In genomic region chr8:120335262-120336086, GRCm38 (mm10) we compare ENCODE assay signal across 8 mouse cellular contexts.
DNase-seq lines count a peak whose midpoint lies in the region; ATAC-seq and TF ChIP-seq lines count a peak whose summit lies in the region.

No protein-coding gene starts in this region.

- no peaks in the 10 kb centered on the region for H3K27me3 ChIP-seq in heart, embryonic 13.5 days (replicated peaks)
- H3K27me3 ChIP-seq in forebrain, postnatal 0 days (ENCODE audit: insufficient read depth, low read length), result no peaks in the 10 kb centered on the region
- no peaks in the 10 kb centered on the region for H3K27me3 ChIP-seq in liver, embryonic 13.5 days

- no peaks in the 10 kb centered on the region for H3K9me3 ChIP-seq in heart, embryonic 13.5 days
- H3K9me3 ChIP-seq in forebrain, postnatal 0 days (ENCODE audit: low read length), result no peaks in the 10 kb centered on the region
- peaks cover 4% of the 10 kb centered on the region; the same call in 1 of the 2 replicates for H3K9me3 ChIP-seq in liver, embryonic 13.5 days (replicated peaks)

- 15% methylated on average over 17 of the region's 17 CpGs for WGBS in heart, embryonic 13.5 days
- WGBS in forebrain, postnatal 0 days, result 3% methylated on average over 17 of the region's 17 CpGs
- WGBS in liver, embryonic 13.5 days (ENCODE audit: insufficient replicate concordance), result 4% methylated on average over 17 of the region's 17 CpGs

- H3K4me1 ChIP-seq in heart, embryonic 13.5 days, result peaks cover 60% of the 10 kb centered on the region
- H3K4me1 ChIP-seq in forebrain, postnatal 0 days (ENCODE audit: insufficient read depth), result peaks cover 20% of the 10 kb centered on the region
- H3K4me1 ChIP-seq in liver, embryonic 13.5 days (replicated peaks), result peaks cover 71% of the 10 kb centered on the region

- DNase-seq in heart, postnatal 25 days (ENCODE audit: low spot score), result no peak
- peak; percentile 56 for DNase-seq in cerebellum, adult 11-12 months
- DNase-seq in forebrain, postnatal 0 days, result peak; percentile 61
- DNase-seq in liver, embryonic 13.5 days, result no peak
- DNase-seq in yolk sac, embryonic 10.5 days (ENCODE audit: low spot score), result no peak
- no peak for DNase-seq in thymus, postnatal 4 days

- no peak for TF ChIP-seq CTCF in forebrain, postnatal 0 days (IDR thresholded peaks at IDR 0.05; ENCODE audit: low read depth)

- H3K4me3 ChIP-seq in heart, embryonic 13.5 days, result no peak overlapping the region
- H3K4me3 ChIP-seq in forebrain, postnatal 0 days (ENCODE audit: low read depth, low read length), result no peak overlapping the region
- peak overlapping the region; percentile 41 for H3K4me3 ChIP-seq in liver, embryonic 13.5 days (replicated peaks)

- no peaks in the 10 kb centered on the region for H3K36me3 ChIP-seq in heart, embryonic 13.5 days
- no peaks in the 10 kb centered on the region for H3K36me3 ChIP-seq in forebrain, postnatal 0 days (ENCODE audit: insufficient read depth)
- H3K36me3 ChIP-seq in liver, embryonic 13.5 days, result no peaks in the 10 kb centered on the region

- intact Hi-C loops in heart, postnatal 25 days (cut with DNase I), result no loop called here

- H3K9ac ChIP-seq in heart, embryonic 13.5 days, result peak overlapping the region; percentile 62
- H3K9ac ChIP-seq in forebrain, postnatal 0 days, result peak overlapping the region; percentile 22; the same call in 1 of the 2 replicates
- peak overlapping the region; percentile 64 for H3K9ac ChIP-seq in liver, embryonic 13.5 days

- no peak for ATAC-seq in heart, embryonic 13.5 days (ENCODE audit: extremely low read depth, insufficient number of reproducible peaks, low FRiP score, low TSS enrichment)
- peak; percentile 60 for ATAC-seq in forebrain, postnatal 0 days
- peak; percentile 18; the same call in 1 of the 2 replicates for ATAC-seq in liver, embryonic 13.5 days (ENCODE audit: low read depth)
- peak; percentile 56; the same call in 1 of the 2 replicates for ATAC-seq in neutrophil, adult 5-6 weeks (ENCODE audit: extremely low read depth, insufficient number of reproducible peaks, low FRiP score, poor library complexity, severe bottlenecking)

- H3K27ac ChIP-seq in heart, embryonic 13.5 days (replicated peaks), result peak overlapping the region; percentile 74
- H3K27ac ChIP-seq in forebrain, postnatal 0 days (ENCODE audit: low read depth, low read length), result peak overlapping the region; percentile 48
- peak overlapping the region; percentile 80 for H3K27ac ChIP-seq in liver, embryonic 13.5 days

- peak overlapping the region; percentile 54 for H3K4me2 ChIP-seq in heart, embryonic 13.5 days
- peak overlapping the region; percentile 15; the same call in 1 of the 2 replicates for H3K4me2 ChIP-seq in forebrain, postnatal 0 days (ENCODE audit: low read depth)
- peak overlapping the region; percentile 66 for H3K4me2 ChIP-seq in liver, embryonic 13.5 days

Comparison
In these comparisons a context has a peak if more than half of its experiments do, and no peak if none do; other contexts are left out.
1. H3K4me2 ChIP-seq: peak in every context shown above with its lines; median percentile 66 in liver, embryonic 13.5 days; 54 in heart, embryonic 13.5 days; 15 in forebrain, postnatal 0 days.
2. DNase-seq: peak in cerebellum, adult 11-12 months (single experiment) and forebrain, postnatal 0 days (single experiment); none in heart, postnatal 25 days (single experiment), liver, embryonic 13.5 days (single experiment), yolk sac, embryonic 10.5 days (single experiment) and thymus, postnatal 4 days (single experiment).
3. Peak in every context shown above with its lines, with median percentiles within 50 percentile points of each other: H3K27ac ChIP-seq and H3K9ac ChIP-seq.